Comparison of ENCODE assay signal across 8 mouse cellular contexts in the genomic region with DNA sequence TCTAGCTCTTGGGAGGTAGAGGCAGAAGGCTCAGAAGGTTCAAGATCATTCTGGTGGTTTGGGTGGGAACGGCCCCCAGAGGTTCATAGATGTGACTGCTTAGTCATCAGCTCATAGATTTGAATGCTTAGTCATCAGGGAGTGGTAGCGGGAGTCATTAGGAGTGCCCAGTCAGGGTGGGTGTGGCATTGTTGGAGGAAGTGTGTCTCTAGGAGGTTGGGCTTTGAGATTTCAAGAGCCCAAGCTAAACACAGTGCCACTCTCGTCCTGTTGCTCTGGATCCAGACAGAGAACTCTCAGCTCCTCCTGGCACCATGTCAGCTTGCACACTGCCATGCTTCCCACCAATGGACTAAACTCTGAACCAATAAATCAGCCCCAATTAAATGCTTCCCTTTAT. TPM values are rescaled to one million over a fixed set of nuclear protein-coding genes. Genes with fewer than 3 reads are reported as not detected.
DNase-seq lines count a peak whose midpoint lies in the region; ATAC-seq and TF ChIP-seq lines count a peak whose summit lies in the region.

No protein-coding gene starts in this region.

- WGBS in heart, embryonic 14.5 days = 54% methylated on average over 3 of the region's 3 CpGs
- 67% methylated on average over 3 of the region's 3 CpGs for WGBS in lung, embryonic 14.5 days

- H3K4me3 ChIP-seq in heart, embryonic 14.5 days (ENCODE audit: control insufficient read depth in 1 of 2, insufficient read depth in 1 of 2, low read depth in 1 of 2, low read length in 2 of 2) = no peak overlapping the region
- H3K4me3 ChIP-seq in lung, embryonic 14.5 days (ENCODE audit: low read depth, low read length) = no peak overlapping the region
- H3K4me3 ChIP-seq in layer of hippocampus, adult 2 months = no peak overlapping the region

- peaks cover 21 to 42% of the 10 kb centered on the region in 2 experiments for H3K4me1 ChIP-seq in heart, embryonic 14.5 days (ENCODE audit: control insufficient read depth in 2 of 2, insufficient read depth in 2 of 2, low read length in 2 of 2)
- peaks cover 8% of the 10 kb centered on the region for H3K4me1 ChIP-seq in lung, embryonic 14.5 days (ENCODE audit: insufficient read depth)

- no peaks in the 10 kb centered on the region for H3K27me3 ChIP-seq in heart, embryonic 14.5 days (ENCODE audit: control insufficient read depth, insufficient read depth, low read length)
- no peaks in the 10 kb centered on the region for H3K27me3 ChIP-seq in lung, embryonic 14.5 days (ENCODE audit: insufficient read depth, low read length)

- H3K4me2 ChIP-seq in heart, embryonic 14.5 days (ENCODE audit: low read length) = peak overlapping the region; percentile 43; the same call in 1 of the 2 replicates
- H3K4me2 ChIP-seq in lung, embryonic 14.5 days = peak overlapping the region; percentile 33

- no peaks in the 10 kb centered on the region for H3K36me3 ChIP-seq in heart, embryonic 14.5 days (ENCODE audit: control insufficient read depth, insufficient read depth, low read length)
- H3K36me3 ChIP-seq in lung, embryonic 14.5 days (ENCODE audit: insufficient read depth) = no peaks in the 10 kb centered on the region

- peak; percentile 98 for DNase-seq in 3T3-L1 (ENCODE audit: low read depth, low spot score)
- DNase-seq in MEL-GATA-1-ER (ENCODE audit: extremely low read depth, low read depth) = peak; percentile 95
- peak; percentile 40 for DNase-seq in lung, embryonic 14.5 days
- no peak for DNase-seq in retina, postnatal 1 day
- DNase-seq in cerebellum, postnatal 10 days = no peak
- no peak for DNase-seq in T-cell, adult 2 months (ENCODE audit: low spot score)
- no peak for DNase-seq in layer of hippocampus, adult 2 months (ENCODE audit: low spot score in 2 of 2)

- peak overlapping the region; percentile 70 to 83; a peak in 3 of 4 replicates for H3K27ac ChIP-seq in heart, embryonic 14.5 days (replicated peaks in 1 of 2; ENCODE audit: control insufficient read depth in 1 of 2, insufficient read depth in 1 of 2, low read depth in 2 of 2, low read length in 2 of 2)
- H3K27ac ChIP-seq in lung, embryonic 14.5 days (ENCODE audit: low read depth) = peak overlapping the region; percentile 66
- H3K27ac ChIP-seq in layer of hippocampus, adult 2 months = no peak overlapping the region

- 0 out of 2 replicates have a peak, but pooled peaks have one; percentile 31 for ATAC-seq in heart, embryonic 14.5 days (ENCODE audit: insufficient number of reproducible peaks, insufficient read depth, low FRiP score, low read depth)
- ATAC-seq in lung, embryonic 14.5 days (ENCODE audit: insufficient read depth) = peak; percentile 63; the same call in 1 of the 2 replicates

- no peaks in the 10 kb centered on the region for H3K9me3 ChIP-seq in heart, embryonic 14.5 days (ENCODE audit: control insufficient read depth, low read length)
- no peaks in the 10 kb centered on the region for H3K9me3 ChIP-seq in lung, embryonic 14.5 days (ENCODE audit: low read depth, low read length)

- no peak for TF ChIP-seq CTCF in lung, embryonic 14.5 days (IDR thresholded peaks at IDR 0.05; ENCODE audit: low read depth)
- no peak for TF ChIP-seq CTCF in layer of hippocampus, adult 2 months (conservative IDR thresholded peaks at IDR 0.05)

- no peak overlapping the region for H3K9ac ChIP-seq in heart, embryonic 14.5 days (ENCODE audit: low read length)
- 0 out of 2 replicates have a peak overlapping the region, but pooled peaks have one; percentile 9 for H3K9ac ChIP-seq in lung, embryonic 14.5 days

RNA-seq across cellular contexts. Expression of a gene that starts 43.3 kb away (rescaled TPM):
- polyA plus RNA-seq in heart, embryonic 14.5 days (2014; fragmentation: Nextera tagmentation; extraction: Ambion mirVana) = 2.9 and 4.1 TPM in 2 replicates
- 4.3 and 6.8 TPM in 2 replicates for polyA plus RNA-seq in lung, embryonic 14.5 days (2014; fragmentation: Nextera tagmentation; extraction: Ambion mirVana)
- total RNA-seq in layer of hippocampus, adult 2 months (2021) = 1 to 10 TPM in 1 of 2 experiments, under 1 TPM in 1; 0.98 to 1.3 TPM

Comparison
In these comparisons a context has a peak if more than half of its experiments do, and no peak if none do; other contexts are left out.
1. DNase-seq: peak in 3T3-L1 (single experiment), MEL-GATA-1-ER (single experiment) and lung, embryonic 14.5 days (single experiment); none in retina, postnatal 1 day (single experiment), cerebellum, postnatal 10 days (0 of 2), T-cell, adult 2 months (single experiment) and layer of hippocampus, adult 2 months (0 of 2).